Mouse (Mus musculus): ENCODE measurements around the gene Il17re. TPM values are rescaled to one million over a fixed set of nuclear protein-coding genes. Genes with fewer than 3 reads are reported as not detected.
A peak's percentile ranks its signal among the peaks of the same experiment; 100 is the strongest.

The Il17re gene
- under 1 TPM; 0.36 to 0.81 TPM for total RNA-seq (2021)
- long read RNA-seq, experiment 1 = 0 reads
- long read RNA-seq, experiment 2, partial matches to known transcripts = 0 of 1 reads
- long read RNA-seq, experiment 2, other reads (novel, unspliced or antisense) = 1 of 1 reads

DNA sequence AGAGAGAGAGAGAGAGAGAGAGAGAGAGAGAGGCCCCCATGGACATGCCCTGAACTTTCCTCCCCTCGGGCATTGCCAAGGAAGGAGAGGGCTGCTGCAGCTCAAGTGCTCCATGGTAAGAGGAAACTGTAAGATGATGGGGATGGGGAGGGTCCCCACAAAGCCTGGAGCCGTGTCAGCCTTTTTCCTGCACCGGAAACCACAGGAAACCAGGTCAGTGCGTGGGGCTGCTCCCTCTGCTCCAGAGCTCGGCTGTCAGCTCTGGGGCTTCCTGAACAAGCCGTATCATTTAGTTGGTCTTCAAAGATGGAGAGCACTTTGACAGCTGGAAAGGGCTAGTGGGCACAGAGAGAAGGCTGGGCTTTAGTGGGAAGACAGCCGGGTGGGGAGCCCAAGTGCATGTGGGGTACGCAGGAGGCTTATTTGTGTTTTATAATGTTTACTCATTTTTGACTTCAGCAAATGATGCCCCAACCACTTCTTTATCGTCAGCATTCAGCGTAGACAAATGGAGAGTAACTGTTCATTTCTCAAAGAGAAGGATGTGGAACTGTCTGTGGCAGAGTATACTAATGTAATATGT, at the start of gene Il17re:
TSS of gene Il17re (plus strand) at position 533 of the 583 bp plus-strand sequence.
- no peak for DNase-seq (ENCODE audit: low spot score in 2 of 2)

DNA sequence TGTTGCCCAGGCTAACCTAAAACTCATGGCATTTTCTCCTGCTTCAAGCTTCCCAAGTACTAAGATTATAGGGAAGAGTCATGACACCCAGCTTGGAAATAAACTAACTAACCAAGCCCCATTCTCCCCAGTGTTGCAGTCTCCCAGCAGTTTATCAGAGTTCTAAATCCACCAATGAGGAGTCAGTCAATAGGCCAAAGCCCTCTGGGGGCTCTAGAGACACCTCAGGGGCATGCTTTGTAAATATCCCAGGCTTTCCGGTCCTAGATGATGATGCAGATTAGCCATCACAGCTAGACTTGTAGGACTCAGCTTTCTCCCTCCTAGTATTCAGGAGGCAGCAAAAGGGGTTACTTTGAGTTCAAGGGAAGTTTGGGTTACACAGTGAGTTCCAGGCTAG, 48.3 kb upstream of the Il17re start:
- no peak for DNase-seq (ENCODE audit: low spot score in 2 of 2)

DNA sequence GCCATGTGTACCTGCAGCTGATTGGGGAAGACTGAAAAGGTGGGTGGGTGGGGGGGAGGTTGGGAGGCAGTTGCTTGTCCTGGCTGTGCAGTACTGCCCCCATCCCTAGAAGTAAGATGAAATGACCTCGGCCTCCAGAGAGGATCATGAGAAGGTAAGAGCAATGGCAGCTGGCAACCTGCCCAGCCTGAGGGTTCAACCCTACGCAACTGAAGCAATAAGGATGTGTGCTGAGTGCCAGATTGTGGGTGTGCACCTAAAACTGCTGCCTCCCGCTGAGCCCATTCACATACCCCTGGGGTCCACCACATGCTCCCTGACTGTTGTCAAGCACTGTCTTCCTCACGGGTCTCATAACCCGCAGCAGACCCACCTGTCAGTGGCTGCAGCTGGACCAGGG, 41.9 kb upstream of the Il17re start:
- DNase-seq (ENCODE audit: low spot score in 2 of 2) = no peak

DNA sequence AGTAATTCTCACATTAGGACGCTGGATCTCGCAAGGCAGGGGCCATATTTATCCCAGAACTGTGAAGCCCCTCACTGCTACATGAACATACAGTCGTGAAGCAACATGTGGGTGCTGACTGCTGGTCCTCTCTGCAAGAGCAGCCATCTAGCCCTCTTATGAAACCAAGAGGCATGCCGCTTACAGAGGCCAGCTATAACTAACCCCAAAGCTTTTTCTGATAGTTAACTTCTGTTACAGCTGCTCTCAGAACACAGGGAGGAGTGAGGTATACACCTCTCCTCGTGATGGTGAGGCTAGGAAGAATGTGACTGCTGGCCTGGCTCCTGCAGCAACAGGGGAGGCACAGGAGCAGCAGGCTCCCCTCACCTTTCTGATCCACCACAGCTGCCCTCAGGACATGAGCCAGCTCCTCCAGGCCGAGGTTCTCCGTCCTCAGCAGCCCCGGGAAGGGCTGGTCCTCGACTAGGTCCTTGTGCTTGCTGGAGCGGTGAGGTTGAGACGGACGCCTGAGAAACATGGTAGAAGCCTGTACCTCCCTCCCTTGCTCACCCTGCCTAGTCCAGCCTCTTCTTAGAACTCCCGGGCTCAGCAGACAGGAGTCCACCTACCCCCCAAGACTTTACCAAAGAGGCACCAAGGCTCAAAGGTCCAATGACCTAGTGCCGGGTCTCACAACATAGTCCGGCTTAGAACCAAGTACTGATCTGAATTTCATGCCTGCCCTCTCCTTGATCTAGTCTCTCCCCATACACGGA, 39.7 kb upstream of the Il17re start:
- no peak for DNase-seq (ENCODE audit: low spot score in 2 of 2)

DNA sequence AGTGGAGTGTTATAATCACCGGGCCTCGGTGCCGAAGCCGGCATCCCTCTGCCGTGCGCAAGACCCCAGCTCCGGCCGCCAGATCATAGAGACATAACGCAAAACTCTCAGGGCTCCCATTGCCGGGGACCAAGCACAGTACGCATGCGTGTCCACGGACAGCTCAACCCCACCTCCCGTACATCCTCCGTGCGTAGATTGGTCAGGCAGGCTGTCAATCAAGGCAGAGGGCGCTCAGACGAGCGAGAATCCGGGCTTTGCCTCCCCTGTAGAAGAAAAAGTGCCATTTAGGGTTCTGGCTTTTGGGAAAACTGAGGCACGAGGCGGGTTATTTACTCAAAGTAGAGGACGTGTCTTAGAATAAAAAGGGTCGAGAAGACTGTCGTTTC, 39.1 kb upstream of the Il17re start, which contains the start of gene Rpusd3:
TSS of gene Rpusd3 (minus strand) at position 142 of the 389 bp plus-strand sequence.
- peak; percentile 97 to 98 for DNase-seq (ENCODE audit: low spot score in 2 of 2)

DNA sequence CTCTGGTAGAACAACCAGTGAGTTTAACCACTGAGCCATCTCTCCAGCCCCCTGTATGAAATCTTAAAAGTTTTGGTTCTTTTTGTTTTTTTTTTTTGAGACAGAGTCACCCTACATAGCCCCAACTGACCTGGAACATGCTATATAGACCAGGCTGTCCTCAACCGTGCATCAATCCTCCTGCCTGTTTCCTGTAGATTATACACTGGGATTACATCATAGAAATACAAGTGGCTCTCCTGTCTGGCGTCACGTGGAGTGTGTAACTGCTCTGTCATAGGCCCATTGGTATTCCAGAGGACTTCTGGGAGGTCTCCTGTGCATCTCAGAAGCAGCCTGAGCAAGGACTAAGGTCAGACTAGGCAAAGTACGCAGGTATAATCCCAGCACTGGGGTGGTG, 35.3 kb upstream of the Il17re start:
- DNase-seq (ENCODE audit: low spot score in 2 of 2) = no peak

DNA sequence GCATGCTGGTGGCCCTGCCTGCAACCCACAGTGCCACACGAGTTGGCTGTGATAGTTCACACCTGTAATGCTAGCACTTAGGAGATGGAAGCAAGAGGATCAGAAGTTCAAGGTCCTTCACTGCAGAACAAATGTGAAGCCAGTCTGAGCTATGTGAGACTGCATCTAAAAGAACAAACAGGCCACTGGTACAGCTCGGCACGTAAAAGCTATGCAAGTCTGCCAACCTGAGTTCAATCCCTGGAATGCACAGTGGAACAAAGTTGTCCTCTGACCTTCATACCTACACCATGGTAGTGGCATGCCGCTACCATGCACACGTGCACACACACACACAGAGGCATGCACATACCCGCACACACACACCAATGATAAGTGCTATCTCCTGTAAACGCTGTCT, 34.1 kb upstream of the Il17re start:
- no peak for DNase-seq (ENCODE audit: low spot score in 2 of 2)

DNA sequence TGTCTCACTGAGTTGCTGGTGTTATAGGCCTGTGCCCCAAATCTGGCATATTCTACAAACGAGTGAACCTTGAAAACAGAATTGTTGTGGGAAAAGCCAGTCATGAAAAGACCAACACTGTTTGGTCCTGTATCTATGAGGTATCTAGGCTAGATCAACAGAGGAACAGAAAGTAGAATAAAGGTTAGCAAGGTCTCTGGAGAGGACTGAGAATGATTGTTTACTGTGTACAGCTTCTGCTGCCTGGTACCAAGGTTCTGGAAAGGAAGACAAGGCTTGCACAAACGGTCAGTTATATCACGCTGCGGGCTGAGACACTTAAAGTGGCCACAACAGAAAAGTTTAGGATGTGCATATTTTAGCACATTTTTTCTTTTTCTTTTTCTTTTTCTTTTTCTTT, 31.6 kb upstream of the Il17re start:
- no peak for DNase-seq (ENCODE audit: low spot score in 2 of 2)

DNA sequence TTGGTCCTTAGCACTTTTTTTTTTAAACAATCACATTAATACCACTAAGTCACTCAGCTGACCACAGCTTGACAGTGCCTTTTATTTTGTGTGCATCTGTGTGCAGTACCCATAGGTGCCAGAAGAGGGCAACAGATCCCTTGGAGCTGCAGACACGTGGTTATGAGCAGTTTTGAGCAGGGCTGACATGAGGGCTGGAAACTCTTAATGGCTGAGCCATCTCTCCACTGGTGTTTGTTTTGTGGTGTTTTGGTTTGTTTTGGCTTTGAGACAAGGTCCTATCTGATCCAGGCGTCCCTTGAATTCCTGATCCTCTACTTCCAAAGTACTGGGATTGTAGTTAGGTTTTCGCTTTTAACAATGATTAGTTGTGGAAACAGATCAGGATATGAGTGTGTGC, 30.9 kb upstream of the Il17re start:
- no peak for DNase-seq (ENCODE audit: low spot score in 2 of 2)

DNA sequence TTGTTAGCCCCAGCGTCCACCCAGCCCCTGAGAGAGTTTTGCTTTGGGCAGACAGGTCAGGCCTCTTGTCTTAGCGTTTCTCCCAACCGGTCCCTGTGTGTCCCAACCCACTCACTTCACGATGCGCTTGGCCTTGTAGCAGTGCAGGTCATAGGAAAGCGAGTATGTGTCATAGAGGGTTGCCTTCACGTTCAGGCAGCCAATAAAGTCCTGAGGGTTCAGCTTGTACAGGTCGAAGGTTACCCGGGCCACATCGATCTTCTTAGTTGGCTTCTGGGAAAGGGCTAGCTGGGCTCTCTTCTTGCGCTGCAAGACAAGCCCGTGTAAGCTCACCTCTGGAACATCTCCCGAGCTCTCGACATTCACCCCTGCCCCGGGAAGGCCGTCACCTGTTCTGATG, 30.3 kb upstream of the Il17re start:
- no peak for DNase-seq (ENCODE audit: low spot score in 2 of 2)

DNA sequence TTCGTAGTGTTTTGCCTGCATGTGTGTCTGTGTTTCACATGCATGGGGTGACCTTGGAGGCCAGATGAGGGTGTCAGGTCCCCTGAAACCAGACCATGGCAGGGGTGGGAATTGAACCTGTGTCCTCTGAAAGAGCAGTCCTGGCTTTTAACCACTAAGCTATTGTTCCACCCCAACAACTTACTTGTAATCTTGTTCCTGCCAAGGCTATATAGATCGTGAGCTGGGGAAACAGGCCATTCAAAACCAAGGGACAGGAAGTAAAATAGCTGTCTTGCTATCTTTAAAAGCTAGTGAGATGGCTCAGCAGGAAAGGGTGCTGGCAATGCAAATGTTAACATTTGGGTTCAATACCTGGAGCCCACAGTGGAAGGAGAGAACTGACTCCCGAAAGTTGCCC, 28.3 kb upstream of the Il17re start:
- no peak for DNase-seq (ENCODE audit: low spot score in 2 of 2)

DNA sequence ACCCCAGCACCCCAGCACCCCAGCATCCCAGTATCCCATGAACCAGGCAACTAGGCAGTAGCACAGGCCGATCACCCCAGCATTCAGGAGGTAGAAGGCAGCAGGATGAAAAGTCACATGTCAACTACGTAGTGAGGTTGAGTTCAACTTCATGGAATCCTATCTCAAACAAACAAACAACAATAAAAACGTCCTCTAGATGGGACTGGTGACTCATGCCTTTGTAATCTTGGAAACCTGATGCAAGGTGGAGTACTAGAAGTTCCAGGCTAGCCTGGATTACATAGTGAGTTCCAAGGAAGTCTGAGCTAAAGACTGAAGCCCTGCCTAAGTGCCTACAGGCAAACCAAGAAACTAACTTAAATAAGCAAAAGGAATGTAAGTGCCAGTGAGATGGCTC, 27.4 kb upstream of the Il17re start:
- no peak for DNase-seq (ENCODE audit: low spot score in 2 of 2)

DNA sequence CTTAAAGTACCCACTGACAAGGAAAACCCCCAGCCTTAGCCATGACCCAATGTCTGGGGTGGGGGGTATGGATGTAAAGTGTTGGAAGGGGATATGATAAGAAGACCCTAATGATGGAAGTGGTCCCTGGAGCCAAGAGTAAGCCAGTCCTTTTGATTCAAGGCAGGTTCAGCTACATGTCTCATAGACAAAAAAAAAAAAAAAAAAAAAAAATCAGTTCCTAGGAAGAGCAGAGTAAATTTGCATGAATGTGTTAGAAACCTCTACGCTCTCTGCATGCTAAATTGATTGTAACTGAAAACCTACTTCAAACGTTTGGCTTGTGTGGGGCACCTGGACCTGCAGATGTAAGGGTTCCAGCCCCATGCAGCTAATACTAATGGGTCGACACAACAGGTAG, 26.5 kb upstream of the Il17re start:
- DNase-seq (ENCODE audit: low spot score in 2 of 2) = no peak

DNA sequence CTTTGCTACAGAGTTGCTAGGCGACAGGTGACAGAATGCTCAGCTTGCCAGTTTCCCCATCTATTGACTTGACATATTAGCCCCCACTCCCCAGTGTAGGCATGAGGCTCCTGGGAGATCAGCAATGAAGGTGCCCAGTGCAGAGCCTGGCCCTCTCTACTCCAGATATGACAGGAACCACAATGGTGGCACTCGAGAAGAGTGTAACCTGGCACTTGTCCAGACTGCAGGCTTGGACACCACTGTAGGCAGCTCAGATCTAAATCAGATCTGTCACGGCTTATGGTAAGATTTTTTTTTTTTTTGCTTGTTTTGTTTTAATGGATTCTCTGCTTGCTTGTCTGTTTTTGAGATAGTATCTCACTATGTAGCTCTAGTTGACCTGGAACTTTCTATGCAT, 24.6 kb upstream of the Il17re start:
- DNase-seq (ENCODE audit: low spot score in 2 of 2) = no peak

DNA sequence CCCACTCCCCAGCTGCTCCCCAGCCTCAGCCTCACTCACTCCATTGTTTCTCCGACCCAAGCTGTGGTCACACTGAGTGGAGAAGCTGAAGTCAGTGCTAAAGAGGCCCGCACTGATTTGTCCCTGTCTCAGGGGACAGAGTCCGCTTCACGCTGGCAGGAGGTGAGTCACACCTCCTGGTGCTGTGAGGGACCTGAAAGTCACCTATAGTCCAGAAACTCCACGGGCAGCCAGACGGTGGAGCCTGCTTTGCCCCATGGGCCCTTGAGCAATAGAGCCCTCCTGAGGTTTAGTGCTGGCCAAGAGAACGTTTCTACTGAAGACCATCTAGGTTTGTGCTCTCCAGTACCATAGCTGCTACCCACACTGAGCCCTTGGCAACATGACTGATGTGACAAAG, 23.6 kb upstream of the Il17re start:
- no peak for DNase-seq (ENCODE audit: low spot score in 2 of 2)

DNA sequence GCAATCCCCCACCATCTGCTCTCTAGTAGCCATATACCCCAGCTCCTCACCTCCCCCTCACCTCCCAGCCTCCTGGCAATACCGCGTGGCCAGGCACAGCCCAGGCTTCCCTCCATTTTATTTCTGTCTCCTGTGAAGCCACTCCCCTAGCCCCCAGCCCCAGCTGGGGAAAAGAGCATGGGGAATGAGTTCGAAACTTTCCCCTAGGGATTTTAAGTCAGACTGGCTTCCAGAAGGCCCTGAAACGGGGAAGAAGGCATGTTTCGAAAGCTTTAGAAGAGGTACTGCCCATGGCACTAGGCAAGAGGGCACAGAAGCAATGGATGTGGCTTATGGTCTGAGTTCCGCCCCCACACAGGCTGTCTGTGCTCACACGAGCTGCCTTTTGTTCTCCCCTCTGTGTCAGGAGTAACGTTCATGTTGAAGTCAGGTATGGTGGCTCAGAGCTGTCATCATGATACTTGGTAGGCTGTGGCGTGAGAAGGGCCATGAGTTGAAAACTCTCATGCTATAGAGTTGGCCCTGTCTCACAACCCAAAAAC, 22.5 kb upstream of the Il17re start, which contains the start of gene Cidec:
TSS of gene Cidec (minus strand) at position 97 of the 542 bp plus-strand sequence.
- no peak for DNase-seq (ENCODE audit: low spot score in 2 of 2)

DNA sequence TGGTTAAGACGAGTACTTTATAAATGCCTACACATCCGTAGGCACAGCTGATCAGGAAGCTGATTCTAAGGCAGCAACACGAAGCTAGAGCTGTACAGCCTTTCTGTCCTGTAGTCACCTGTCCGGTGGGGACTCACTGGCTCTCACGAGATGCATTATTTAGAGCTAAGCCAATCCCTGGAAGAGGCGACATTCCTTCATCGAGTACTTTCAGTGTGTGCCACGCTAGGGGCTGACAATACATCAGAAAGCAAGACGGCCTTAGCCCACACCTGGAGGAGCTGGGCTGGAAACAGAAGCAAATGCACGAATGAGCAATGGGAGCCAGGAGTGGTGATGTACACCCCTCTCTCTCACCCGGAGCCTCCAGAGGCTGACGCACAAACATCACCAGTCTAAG, 21.1 kb upstream of the Il17re start:
- no peak for DNase-seq (ENCODE audit: low spot score in 2 of 2)

DNA sequence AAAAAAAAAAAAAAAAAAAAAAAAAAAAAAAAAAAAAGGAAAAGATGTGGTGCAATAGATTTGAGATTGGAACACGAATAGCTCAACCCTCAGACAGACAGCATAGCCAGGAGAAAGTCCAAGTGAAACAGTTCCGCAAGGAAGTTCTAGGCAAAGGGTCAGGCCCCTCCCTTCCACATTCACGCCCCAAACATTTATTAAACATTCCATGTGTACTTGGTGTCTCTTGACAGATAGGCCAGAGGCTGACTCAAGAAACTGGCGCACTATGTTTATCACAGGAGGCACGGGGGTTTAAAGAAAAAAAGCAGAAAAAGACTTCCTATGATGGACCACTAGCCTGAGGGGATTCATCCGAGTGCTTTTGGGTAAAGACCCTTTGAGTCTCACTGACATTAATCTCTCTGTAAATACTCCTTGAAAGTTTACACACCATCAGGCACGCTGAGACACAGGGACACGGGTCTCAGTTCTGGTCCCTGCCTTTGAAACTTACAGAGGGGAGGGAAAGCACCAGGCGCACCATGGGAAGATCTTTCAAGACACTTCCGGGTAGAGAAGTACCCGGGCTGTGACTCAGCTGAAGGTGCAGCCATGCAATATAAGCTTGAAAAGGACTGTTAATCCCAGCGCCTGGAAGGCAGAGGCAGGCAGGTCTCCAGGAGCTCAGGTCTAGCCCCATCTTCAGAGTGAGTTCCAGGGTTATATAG, 19.4 kb upstream of the Il17re start:
- no peak for DNase-seq (ENCODE audit: low spot score in 2 of 2)

DNA sequence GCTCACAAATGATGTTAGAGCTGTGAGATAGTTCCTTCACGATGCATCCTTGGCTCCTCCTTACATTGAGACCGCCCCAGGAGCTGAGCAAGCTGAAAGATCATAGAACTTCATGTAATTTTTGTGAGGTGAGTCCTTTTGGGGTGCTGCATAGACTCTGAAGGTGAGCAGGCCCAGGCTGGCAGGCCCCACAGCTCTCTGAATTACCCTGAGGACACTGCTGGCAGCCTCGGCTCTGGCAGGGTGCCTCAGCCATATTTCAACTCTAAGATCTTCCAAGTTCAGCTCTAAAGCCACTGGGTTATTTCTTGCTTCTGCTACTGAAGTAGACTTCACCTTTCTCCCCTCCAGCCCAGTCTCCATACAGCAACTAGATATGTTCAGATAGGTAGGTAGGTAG, 17.6 kb upstream of the Il17re start:
- DNase-seq (ENCODE audit: low spot score in 2 of 2) = no peak

DNA sequence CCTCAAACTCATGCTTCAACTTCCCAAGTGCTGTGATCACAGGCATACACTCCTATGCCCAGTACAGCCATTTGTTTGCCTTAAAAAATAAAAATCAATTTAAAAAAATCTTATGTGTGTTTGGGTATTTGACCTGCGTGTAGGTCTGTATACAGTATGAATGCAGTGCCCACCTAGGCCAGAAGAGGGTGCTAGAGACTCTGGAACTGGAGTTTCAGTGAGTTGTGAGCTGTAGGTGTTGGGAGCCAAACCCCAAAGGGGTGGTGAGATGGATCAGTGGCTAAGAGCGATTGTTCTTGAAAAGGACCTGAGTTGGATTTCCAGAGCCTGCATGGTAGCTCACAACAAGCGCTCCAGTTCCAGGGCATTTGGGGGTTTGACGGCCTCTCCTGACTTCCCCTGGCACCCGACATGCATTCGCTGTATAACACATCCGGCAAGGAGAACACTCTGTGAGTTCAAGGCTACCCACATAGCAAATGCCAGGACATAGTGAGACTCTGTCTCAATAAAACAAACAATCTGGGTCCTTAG, 17.1 kb upstream of the Il17re start:
- DNase-seq (ENCODE audit: low spot score in 2 of 2) = peak; percentile 58 to 75

DNA sequence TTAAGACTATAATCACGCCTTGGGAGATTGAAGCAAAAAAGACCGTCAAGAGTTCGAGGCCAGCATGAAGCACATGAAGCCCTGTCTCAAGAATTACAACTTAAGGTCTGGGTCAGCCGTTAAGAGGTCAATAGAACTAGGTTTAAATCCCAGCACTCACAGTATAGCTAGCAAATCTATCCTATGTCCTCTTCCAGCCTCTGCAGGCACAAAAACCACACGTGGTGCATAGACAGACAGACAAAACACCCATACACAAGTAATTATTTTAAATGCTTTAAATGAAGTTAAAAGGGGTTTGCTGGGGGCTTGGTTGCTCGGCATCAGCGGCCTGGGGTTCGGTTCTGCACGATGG, 16.2 kb upstream of the Il17re start:
- no peak for DNase-seq (ENCODE audit: low spot score in 2 of 2)

All from layer of hippocampus, postnatal 14 days (tissue).